Mouse (Mus musculus): ENCODE results near the gene Olfml3.

The Olfml3 gene

DNA sequence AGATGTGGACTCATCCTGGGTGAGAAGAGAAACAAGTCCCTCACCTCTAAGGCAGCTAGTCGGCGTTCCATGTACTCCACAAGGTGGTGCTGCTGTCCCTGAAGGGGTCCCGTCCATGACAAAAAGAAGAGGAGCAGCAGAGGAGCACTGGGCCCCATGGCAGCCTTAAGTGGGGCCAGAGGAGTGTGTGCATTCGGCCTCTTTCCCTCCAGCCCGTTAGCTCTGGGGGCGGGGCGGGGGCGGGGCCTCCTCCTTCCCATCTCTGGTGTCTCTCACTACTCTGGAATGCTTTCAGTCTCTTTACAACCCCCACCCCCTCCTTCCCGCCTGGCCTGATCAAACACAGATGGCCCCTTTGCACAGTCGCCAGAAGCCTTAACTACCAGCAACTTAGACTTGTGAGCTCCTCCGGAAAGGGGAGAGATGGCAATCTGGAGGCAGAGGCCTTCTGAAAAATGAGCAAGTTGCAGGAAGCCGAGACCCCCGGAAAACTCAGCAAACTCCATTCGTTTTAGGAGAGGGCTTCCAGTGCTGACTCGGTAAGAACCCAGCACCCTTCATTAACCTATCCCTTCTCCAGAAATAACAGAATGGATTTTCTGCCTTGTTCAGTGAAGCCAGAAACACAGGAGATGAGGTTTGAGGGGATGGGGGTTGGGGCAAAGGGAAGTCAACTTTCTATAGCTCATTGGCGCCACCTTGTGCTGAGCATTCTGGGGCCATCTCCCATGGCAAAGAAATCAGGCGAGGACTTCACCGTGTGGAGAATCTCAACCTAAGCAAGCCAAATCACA is at the start of gene Olfml3:
Gene Olfml3, minus strand, starts transcription at position 224 of the 794 bp plus-strand sequence.
- peak; percentile 72 for DNase-seq (ENCODE audit: low read depth, low spot score)

DNA sequence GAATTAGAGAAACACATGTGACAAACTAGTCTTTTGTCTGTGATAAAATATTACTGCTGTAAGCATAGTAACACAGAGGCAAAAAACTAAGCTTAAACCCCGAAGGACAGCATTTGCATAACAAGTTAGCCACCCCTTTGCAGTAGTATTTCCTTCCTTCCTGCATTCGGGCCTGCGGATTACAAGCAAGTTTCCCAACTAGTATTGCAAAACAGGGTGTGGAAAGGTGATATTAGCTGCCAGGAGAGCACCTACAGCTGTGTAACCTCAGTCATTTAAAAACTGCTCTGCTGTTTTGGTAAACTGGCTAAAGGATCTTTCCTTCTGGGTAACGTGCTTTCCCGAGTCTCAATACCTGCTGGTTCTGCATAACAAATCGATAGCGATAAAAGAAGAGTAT is 49.4 kb upstream of the Olfml3 start:
- DNase-seq (ENCODE audit: low read depth, low spot score) = no peak

DNA sequence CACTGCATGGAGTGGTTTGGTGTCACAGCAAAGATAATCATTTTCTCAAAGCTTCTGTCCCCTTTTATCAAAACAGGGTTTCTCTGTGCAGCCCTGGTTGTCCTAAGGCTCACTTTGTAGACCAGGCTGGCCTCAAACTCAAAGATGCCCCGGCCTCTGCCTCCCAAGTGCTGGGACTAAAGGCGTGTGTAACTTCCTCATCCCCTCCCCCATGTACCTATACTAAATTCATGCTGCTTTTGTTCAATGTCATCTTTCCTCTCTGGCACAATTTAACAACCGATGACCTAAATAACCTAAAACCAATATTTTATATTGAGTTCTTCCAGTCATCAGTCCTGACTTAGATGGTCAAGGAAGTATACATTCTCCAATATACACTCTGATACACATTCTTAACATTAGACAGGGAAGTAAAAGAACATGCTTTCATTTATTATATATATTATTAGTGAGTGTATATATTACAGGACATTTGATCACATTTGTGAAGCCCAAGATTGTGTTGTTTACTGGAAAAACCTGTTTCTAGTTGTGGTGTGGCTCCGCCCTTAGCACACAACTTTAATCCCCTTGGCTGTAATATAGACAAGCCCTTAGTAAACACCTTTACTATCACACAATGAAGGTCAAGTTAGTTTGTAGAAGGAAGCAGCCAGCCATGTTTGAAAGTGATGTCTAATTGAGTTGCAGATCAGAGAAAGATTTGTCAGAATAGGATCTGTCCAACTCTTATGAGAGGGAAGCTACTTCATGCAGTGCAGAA is 45.2 kb upstream of the Olfml3 start:
- DNase-seq (ENCODE audit: low read depth, low spot score) = no peak

DNA sequence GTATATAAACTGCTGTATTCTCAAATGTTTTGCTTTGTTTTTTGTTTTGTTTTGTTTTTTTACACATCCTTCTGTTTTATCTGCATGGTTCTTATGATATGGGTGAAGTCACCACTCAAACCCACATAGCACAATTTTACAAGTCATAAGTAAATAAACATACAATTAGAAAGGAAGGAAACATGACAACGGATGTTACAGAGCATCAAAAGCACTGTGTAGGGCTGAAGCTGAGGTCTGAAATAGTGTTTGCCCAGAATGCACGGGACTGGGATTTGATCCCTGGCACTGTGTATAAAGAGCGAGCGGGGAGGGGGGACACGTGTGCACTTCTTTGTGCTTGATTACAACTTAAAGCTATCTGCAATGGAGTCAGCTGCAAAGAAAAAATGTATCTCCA is 43.0 kb upstream of the Olfml3 start:
- DNase-seq (ENCODE audit: low read depth, low spot score) = no peak

DNA sequence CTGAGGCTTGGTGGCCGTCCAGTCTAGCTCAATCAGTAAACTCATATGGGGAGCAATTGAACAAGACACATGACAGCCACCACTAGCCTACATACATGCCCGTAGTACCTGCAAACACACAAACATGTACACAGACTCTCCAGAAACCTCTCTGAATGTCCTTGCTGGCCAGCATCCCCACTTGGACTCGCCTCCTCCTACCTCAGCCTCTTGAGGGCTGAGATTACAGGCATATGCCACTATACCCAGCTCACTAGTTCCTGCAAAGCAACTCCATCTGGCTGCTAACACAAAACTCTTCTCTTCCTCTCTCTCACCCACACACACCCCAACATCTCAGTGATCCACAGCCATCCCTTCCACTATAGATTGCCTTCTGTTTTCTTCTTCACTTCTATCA is 42.5 kb upstream of the Olfml3 start:
- DNase-seq (ENCODE audit: low read depth, low spot score) = no peak

DNA sequence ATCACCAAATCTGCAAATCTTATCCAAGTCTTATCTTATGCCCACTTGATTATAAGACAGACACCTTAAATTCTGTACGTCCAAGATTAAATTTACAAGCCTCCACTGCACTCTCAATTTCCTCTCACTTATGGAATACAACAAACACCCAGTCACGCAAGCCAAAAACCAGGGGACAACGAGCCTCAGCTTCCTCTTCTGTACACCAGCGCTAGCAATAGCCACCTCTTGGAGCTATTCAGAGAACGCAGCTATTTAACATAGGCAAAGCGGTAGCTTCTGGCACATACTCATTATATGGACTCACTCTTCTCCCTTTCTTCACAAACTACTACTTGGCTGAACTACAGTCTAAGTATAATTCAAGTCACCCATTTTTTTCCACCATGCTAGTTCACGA is 41.4 kb upstream of the Olfml3 start:
- DNase-seq (ENCODE audit: low read depth, low spot score) = no peak

DNA sequence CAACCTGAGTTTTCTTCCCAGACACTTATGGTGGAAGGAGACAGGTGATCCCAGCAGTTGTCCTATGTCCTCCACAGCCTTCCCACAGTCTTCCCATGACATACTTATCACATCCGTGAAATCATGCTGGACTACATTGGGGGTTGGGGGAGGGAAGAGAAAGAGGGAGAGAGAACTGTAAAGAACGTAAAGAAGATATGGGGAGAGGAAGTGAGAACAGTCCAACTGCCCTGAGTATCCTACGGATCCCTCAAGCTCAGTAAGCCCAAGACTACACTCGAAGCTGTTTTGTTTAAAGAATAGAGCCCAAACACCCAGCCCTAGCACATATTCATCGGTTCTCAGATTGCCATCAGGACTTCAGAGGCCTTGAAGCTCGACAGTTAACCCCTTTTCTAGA is 40.9 kb upstream of the Olfml3 start:
- no peak for DNase-seq (ENCODE audit: low read depth, low spot score)

DNA sequence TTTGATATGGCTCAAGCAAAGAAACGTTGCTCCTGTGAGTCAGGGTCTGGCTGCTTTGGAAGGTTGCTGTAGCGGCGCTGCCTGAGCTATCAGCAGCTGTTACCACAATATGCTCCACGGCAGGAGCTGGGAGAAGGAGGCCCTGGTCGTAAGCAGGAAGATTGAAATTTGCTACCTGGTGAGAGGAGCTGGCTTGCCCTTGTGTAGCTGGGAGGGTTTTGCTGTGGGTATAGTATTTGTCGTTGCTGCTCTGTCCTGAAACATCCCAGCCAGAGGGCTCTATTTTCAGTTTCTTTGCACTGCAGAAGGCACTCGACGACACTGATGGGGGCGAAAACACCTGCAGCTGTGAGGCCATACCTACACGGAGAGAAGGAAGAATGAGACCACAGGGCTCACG is 40.1 kb upstream of the Olfml3 start:
- no peak for DNase-seq (ENCODE audit: low read depth, low spot score)

DNA sequence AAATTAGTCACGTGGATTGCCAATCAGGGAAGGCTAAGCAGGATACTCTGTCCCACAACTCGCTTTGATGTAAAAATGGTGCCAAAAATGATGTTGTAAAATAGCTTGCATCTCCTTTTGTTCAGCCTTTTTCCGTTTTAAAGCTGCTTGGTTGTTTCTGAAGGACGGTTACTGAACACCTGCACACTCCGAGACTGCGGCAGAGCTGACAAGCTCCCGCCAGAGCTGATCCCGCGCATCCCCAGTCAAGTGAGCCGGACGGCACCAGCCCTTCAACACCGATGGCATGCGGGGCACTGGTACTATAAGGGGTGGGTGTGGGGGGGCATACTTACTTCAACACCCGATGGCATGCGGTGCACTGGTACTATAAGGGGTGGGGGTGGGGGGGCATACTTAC is 36.2 kb upstream of the Olfml3 start:
- no peak for DNase-seq (ENCODE audit: low read depth, low spot score)

DNA sequence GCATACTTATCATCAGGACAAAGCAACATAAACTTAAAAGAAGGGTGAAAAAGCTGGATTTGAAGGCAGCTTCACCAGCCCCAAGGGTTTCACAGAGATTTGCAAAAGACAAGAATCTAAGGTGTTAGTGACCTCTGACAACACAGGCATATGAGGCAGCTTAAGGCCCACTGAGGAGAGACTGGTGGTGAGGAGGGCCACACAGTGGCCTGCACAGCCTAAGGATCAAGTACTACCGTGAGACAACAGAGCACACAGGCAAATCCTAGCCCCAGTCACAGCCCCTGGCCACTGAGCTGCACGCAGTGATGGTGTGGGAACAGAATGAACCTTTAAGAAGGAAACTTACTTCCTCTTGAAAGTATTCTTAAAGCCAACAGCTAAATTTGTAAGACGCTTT is 35.7 kb upstream of the Olfml3 start:
- DNase-seq (ENCODE audit: low read depth, low spot score) = no peak

DNA sequence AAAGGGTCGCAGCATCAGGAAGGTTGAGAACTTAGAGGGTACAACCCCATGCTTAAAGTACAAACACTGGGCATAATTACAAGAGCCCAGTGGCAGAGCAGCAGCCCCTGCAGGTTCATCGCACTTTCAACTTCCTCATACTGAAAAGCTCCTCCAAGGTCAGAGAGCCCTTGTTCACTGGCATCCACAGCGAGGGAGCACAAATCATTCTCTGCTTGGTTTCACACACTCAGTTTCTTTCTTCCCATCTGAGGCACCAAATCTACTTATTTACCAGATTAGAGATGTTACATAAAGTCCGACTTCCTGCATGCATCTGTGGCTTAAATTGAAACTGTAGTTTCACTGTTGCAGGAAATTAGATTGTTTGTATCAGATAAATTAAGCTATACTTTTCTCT is 35.0 kb upstream of the Olfml3 start:
- no peak for DNase-seq (ENCODE audit: low read depth, low spot score)

DNA sequence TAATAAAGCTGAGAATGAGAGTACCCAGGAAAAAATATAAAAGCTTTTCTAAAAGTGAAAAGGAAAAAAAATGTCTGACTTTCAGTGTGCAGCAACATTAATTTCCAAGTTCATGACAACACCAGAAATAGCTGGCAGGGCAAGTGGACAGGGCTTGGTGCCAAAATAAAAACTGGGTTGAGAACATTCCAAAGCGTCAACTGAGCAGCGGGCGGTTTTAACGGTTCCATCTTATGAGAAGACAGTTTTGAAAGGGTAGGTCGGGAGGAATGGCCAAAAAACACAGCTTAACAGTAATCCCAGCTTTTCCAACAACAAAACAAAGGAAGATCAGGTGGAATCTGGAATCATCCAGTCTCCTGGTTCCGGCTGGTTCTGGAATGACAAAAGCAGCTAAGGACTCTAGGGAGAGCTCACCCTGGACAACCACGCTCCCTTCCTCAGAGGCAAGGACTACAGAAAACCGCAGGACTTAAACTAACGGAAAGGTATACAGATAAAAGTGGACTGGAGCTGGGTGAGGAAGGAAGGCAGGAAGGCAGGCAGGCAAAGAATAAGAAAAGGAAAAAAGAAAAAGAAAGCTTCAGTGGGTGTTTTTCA is 33.8 kb upstream of the Olfml3 start:
- no peak for DNase-seq (ENCODE audit: low read depth, low spot score)

DNA sequence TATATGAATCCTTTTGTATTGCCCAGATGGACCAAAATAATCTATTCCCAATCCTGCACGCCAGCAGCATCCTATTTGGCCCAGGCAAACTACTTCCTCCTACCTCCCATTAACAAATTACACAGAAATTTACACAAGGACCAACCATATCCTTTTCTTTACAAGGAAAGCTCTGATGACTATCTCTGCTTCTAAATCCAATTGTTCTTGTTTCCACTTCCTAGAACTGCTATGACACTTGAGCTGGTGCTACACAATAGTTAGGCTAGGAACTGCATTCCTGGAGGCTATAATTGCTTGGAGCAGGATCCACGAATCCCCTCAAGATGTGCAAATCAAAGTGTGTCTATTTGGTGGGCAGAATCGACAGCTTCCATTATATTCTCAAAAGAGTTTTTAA is 29.0 kb upstream of the Olfml3 start:
- no peak for DNase-seq (ENCODE audit: low read depth, low spot score)

DNA sequence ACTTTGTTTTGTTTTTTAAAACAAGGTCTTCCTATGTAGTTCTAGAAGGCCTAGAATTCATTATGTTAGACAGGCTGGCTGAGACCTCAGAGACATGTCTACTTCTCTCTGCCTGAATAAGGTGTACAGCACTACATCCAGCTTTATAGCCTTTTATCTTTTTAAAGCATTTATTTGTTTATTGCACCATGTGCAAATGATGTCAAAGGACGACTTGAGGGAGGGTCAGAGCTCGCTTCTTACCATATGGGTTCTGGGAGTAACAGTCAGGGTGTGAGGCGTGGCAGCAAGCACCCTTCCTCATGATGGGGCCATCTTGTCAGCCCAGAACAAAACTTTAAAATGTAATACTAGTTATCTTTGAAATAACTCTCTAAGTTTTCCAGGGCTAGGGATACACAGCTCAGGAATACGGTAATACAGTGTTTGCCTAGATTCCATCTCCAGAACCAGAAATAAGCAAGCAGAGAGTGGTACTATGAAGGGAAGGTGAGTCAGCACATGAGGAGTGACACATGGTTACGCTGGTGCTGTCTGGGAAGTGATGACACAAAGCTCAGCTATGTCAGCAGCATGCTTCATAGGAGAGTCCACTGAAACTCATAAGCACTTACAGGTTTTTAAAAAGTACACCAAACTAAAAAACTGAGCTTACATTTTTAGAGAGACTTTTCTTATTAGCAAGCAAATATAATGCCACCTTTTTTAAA is 21.6 kb upstream of the Olfml3 start:
- no peak for DNase-seq (ENCODE audit: low read depth, low spot score)

DNA sequence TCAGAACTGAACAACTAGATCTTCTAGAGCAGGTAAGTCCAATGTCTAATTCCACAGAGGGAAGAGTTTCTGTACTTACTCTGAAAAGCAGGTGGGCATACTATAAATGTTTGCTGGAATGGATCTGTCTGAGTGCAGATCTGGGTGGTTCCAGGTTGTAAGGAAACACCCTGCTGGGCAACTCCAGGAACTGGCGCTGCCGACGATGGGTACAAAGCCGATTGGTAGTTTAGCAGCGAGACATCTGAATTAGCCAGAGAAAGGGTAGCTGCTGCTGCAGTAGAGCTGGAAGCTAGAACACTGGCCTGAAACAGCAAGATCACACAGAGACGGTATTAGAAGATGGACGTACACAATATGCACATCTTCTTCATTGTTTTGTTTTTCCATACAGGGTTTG is 20.7 kb upstream of the Olfml3 start:
- DNase-seq (ENCODE audit: low read depth, low spot score) = no peak

DNA sequence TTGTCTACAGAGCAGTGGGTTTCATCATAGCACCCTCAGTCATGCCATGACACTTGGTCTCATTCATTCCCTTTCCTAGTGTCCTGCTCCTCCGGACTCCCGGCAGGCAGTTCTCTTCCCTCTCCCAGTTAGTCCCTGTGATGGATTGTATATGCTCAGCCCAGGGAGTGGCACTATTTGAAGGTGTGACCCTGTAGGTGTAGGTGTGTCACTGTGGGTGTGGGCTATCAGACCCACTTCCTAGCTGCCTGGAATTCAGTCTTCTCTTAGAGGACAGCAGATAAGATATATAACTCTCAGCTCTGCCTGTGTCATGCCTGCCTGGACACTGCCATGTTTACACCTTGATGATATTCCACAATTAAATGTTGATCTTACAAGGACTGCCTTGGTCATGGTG is 19.1 kb upstream of the Olfml3 start:
- no peak for DNase-seq (ENCODE audit: low read depth, low spot score)

DNA sequence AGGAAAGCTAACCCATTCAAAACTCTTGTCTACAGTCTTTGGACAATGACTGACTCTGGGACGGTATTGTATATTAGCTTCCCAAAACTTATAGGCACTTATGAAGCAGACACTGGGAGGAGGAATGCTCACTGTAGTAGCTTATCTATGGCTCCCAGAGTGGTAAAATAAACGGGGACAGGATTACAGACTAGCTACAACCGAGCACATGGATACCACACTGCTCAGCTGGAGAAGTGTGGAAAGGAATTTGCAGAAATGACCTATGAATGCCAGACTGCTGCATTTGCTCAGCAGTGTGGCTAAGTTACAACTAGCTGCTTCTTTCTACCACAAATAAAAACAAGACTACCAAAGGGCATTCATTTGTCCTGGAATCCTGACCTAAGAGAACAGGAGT is 17.6 kb upstream of the Olfml3 start:
- DNase-seq (ENCODE audit: low read depth, low spot score) = no peak

DNA sequence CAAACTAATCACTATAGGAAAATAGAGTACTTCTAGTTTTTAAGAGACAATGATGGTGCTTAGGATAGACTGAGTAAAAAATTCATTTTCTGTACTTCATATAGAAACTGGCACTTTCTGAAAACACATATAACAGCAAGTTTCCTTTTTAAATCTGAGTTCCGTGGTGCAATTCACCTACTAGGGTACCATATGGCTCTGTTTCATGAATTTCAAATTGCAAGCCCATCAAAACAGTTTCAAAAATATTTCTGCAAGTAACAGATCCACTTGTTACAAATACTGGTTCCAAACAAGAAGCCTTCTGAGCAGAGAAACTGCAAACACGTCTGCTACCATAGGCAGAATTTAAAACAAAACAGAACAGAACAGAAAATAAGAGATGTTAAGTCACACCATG is 13.8 kb upstream of the Olfml3 start:
- no peak for DNase-seq (ENCODE audit: low read depth, low spot score)

DNA sequence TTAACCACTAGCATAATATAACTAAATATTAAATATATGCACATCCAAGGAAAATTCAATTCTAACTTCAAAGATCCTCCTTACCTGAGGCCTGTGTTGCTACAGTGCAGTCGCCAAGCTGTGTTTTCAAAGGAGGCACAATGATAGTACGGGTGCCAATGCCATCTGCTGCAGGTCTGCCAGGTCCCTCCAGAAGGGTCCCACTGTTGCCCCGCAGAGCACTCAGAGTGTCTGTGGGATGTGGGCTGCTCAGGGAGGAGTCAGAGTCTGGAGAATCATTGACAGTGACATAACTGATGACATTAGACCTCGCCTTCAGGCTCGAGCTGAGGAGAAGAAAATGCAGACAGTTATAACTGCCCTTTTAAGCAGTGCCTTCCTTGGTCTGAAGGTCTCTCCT is 8.9 kb upstream of the Olfml3 start:
- DNase-seq (ENCODE audit: low read depth, low spot score) = no peak

DNA sequence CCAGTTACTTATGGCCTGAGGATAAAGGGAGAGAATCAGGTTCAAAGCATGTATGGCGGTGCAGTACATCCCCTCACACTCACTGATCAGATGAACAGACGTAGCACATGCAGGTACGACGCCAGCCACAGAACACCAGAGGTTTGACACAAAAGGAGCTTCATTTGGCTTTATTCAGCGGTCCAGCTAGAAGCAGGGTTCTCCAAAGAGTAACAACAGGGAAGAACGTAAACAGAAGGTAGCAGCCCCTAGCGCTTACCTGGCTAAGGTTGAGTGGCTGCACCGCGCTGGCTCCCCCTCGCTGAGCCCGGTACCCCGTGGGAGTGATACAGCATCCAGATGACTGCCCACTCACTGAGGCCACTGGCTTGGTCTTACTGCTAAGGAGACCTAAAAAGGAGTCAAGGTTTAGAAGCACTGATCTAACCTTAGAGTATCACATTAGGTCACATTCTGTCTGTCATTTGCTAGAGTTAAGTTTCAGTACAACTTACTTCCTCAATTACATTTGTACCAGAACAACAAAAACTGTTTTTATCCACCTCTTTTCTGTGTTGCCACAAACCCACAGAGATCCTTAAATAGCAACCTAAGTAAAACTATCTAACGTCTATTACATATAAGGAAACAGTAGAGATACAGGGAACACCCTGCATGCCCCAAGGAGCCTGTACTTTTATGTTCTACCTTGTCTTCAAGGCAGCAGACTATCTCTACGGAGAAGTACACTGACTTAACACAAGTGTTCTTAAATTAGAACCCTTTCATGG is 7.4 kb upstream of the Olfml3 start:
- DNase-seq (ENCODE audit: low read depth, low spot score) = no peak

DNA sequence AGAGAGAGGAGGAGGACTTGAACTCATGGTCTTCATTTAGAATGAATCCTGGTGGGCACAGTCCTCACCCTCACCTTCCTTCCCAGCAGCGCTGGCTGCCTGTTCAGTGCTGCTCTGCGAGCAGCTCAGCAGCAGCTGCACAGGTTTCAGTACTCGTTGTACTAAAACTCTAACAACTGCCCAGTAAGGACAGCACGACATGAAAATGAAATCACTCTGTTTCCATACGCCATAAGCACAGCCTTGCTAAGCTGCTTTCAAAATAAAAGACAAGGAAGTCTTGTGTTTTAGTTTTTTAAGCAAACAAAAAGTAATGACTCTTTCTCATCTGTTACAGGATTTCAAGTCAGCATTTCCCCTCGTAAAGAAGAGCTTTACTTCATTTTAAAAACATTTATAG is 5.4 kb upstream of the Olfml3 start:
- no peak for DNase-seq (ENCODE audit: low read depth, low spot score)

DNA sequence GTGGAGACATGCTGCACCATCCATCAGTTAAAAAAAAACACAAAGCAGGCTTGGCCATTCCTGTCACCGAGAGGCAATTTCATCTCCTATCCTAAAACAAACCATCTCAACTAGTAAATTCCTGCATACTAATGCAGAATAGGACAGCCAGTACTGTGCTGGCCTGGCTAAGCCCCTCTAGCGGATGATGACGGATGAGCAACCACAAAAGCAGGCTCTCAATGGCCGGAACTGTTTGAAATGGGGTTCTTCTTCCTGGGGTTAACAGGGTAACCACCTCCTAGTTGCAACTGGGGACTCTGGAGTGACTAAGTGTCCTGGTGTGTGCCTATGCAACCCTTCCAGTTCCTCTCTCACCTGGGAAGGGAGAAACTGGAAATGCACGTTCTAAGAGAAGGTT is 2.5 kb upstream of the Olfml3 start:
- no peak for DNase-seq (ENCODE audit: low read depth, low spot score)
